Mouse (Mus musculus): ENCODE measurements around the gene Moap1. TPM values are rescaled to one million over a fixed set of nuclear protein-coding genes. Genes with fewer than 3 reads are reported as not detected.

Moap1 gene
- total and polyA plus RNA-seq, 3 experiments, result 8.2 to 8.4 TPM; not detected in 1

DNA sequence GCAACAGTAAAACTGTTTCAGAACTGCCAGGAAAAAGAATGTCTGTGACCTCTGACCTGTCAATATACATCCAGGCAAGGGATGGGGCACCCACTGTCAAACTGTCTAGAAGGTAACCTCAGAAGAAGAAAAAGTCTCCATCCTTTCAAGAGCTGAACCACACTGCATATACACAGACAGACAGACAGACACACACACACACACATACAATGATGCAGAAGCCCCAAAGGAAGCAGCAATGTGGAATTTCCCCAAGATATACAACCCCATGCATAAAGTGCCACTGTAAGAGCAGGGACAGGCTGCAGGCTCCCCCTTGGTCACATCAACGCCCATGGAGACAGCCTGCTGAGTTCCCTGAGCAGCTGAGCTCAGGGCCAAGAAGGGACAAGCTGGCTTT, 44.3 kb downstream of the Moap1 start:
- peaks cover 0 to 8% of the 10 kb centered on the region in 2 experiments; a peak in 1 of 4 replicates for H3K4me1 ChIP-seq (ENCODE audit: control insufficient read depth in 1 of 2, insufficient read depth in 2 of 2, low read length in 2 of 2)
- H3K27ac ChIP-seq (ENCODE audit: control insufficient read depth, low read depth, low read length), result no peak overlapping the region
- no peaks in the 10 kb centered on the region for H3K27me3 ChIP-seq (ENCODE audit: control insufficient read depth in 1 of 2, insufficient read depth in 2 of 2, low read length in 2 of 2)
- DNase-seq (ENCODE audit: low read depth, low spot score), result no peak
- H3K79me2 ChIP-seq (ENCODE audit: control insufficient read depth, insufficient read depth, low read length, poor library complexity), result peaks cover 26% of the 10 kb centered on the region
- TF ChIP-seq MEF2A (IDR thresholded peaks at IDR 0.05; ENCODE audit: extremely low read depth, insufficient replicate concordance, low read depth, low read length, poor library complexity, severe bottlenecking) (no peak), KAT2A (conservative IDR thresholded peaks at IDR 0.05; ENCODE audit: low read depth, low read length) (no peak), ZC3H11A (IDR thresholded peaks at IDR 0.05; ENCODE audit: low read depth, low read length) (no peak), USF1 (IDR thresholded peaks at IDR 0.05; ENCODE audit: low read depth, low read length) (no peak), TAL1 (IDR thresholded peaks at IDR 0.05; ENCODE audit: low read length) (no peak), RAD21 (IDR thresholded peaks at IDR 0.05; ENCODE audit: low read depth, low read length) (no peak), ZKSCAN1 (IDR thresholded peaks at IDR 0.05; ENCODE audit: low read depth, low read length) (no peak)
- H3K9ac ChIP-seq (ENCODE audit: control insufficient read depth, low read depth, low read length, poor library complexity, severe bottlenecking), result no peak overlapping the region
- H3K9me3 ChIP-seq (replicated peaks; ENCODE audit: insufficient read depth, low read length), result no peaks in the 10 kb centered on the region
- H3K36me3 ChIP-seq (ENCODE audit: control insufficient read depth in 1 of 2, insufficient read depth in 2 of 2, low read length in 2 of 2), result no peaks in the 10 kb centered on the region; a peak in 1 of 4 replicates
- H3K4me3 ChIP-seq (ENCODE audit: control insufficient read depth in 1 of 2, insufficient read depth in 1 of 2, low read depth in 2 of 2, low read length in 2 of 2), result no peak overlapping the region

DNA sequence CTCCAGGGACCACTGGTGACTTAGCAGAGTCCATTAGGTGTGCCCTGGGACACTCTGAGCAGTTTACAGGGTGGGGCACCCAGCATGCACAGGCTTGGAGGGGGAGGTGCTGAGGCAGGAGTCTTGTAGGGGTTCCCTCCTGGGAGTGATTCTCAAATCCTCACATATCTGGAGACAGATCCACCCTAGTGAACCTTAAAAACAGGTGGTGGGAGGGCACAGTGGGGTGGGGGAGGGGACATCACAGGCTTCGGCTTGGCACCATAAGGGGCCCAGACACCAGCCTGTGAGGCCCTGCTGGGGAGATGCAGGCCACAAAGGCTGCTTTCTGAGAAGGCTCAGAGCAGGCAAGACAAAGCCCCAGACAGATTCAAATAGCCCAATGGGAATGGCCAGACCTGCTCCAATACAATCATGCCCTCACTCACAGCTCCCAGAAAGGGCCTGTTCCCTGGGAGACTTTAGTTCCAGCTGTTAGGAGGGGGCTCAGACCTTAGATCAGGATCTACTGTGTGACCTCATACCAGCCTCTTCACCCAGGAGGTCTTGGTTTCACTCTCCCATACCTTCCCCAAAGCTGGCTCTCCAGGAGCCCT, 45.3 kb downstream of the Moap1 start:
- Histone ChIP-seq H3K79me2 (ENCODE audit: control insufficient read depth, insufficient read depth, low read length, poor library complexity) (peaks cover 23% of the 10 kb centered on the region), H3K9ac (ENCODE audit: control insufficient read depth, low read depth, low read length, poor library complexity, severe bottlenecking) (no peak overlapping the region), H3K27ac (ENCODE audit: control insufficient read depth, low read depth, low read length) (no peak overlapping the region), H3K4me3 (ENCODE audit: control insufficient read depth in 1 of 2, insufficient read depth in 1 of 2, low read depth in 2 of 2, low read length in 2 of 2) (no peak overlapping the region), H3K4me1 (ENCODE audit: control insufficient read depth in 1 of 2, insufficient read depth in 2 of 2, low read length in 2 of 2) (peaks cover 0 to 5% of the 10 kb centered on the region in 2 experiments; a peak in 1 of 4 replicates), H3K27me3 (ENCODE audit: control insufficient read depth in 1 of 2, insufficient read depth in 2 of 2, low read length in 2 of 2) (no peaks in the 10 kb centered on the region), H3K9me3 (replicated peaks; ENCODE audit: insufficient read depth, low read length) (no peaks in the 10 kb centered on the region), H3K36me3 (ENCODE audit: control insufficient read depth in 1 of 2, insufficient read depth in 2 of 2, low read length in 2 of 2) (no peaks in the 10 kb centered on the region; a peak in 1 of 4 replicates)
- no peak for DNase-seq (ENCODE audit: low read depth, low spot score)
- TF ChIP-seq ZMIZ1 (IDR thresholded peaks at IDR 0.05; ENCODE audit: low read depth, low read length) (no peak), USF1 (IDR thresholded peaks at IDR 0.05; ENCODE audit: low read depth, low read length) (no peak), CHD2 (IDR thresholded peaks at IDR 0.05; ENCODE audit: low read length) (no peak), ZKSCAN1 (IDR thresholded peaks at IDR 0.05; ENCODE audit: low read depth, low read length) (no peak), TCF12 (IDR thresholded peaks at IDR 0.05; ENCODE audit: low read depth, low read length) (no peak), POLR2AphosphoS5 (IDR thresholded peaks at IDR 0.05; ENCODE audit: borderline replicate concordance, low read depth, low read length) (no peak), NRF1 (IDR thresholded peaks at IDR 0.05; ENCODE audit: insufficient read depth, low read depth, low read length, poor library complexity, severe bottlenecking) (no peak), SMC3 (IDR thresholded peaks at IDR 0.05; ENCODE audit: low read depth, low read length) (no peak)

DNA sequence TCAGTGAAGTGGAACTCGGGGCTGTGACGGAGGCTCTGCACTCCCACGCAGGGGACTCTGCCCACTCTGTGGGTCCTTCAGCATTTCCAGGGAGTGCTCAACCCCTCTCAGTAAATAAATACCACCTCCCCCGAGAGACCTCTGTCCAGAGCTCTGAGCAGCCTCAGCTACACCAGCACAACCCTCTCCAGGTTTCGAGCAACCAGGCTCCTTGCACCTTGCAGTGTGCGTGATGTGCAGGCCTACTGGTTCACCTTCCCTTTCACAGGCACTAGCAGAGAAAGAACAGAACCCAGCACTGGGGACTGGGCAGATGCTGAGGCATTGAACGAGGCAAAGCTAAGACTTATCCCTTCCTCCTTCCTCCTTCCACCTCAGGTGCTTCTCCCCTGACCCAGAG, 46.1 kb downstream of the Moap1 start:
- no peak overlapping the region for H3K4me3 ChIP-seq (ENCODE audit: control insufficient read depth in 1 of 2, insufficient read depth in 1 of 2, low read depth in 2 of 2, low read length in 2 of 2)
- H3K79me2 ChIP-seq (ENCODE audit: control insufficient read depth, insufficient read depth, low read length, poor library complexity), result peaks cover 23% of the 10 kb centered on the region
- H3K9me3 ChIP-seq (replicated peaks; ENCODE audit: insufficient read depth, low read length), result no peaks in the 10 kb centered on the region
- no peak overlapping the region for H3K27ac ChIP-seq (ENCODE audit: control insufficient read depth, low read depth, low read length)
- no peaks in the 10 kb centered on the region for H3K36me3 ChIP-seq (ENCODE audit: control insufficient read depth in 1 of 2, insufficient read depth in 2 of 2, low read length in 2 of 2)
- no peaks in the 10 kb centered on the region for H3K27me3 ChIP-seq (ENCODE audit: control insufficient read depth in 1 of 2, insufficient read depth in 2 of 2, low read length in 2 of 2)
- H3K4me1 ChIP-seq (ENCODE audit: control insufficient read depth in 1 of 2, insufficient read depth in 2 of 2, low read length in 2 of 2), result peaks cover 0 to 3% of the 10 kb centered on the region in 2 experiments; a peak in 1 of 4 replicates
- no peak overlapping the region for H3K9ac ChIP-seq (ENCODE audit: control insufficient read depth, low read depth, low read length, poor library complexity, severe bottlenecking)
- DNase-seq (ENCODE audit: low read depth, low spot score), result no peak
- TF ChIP-seq CHD1 (IDR thresholded peaks at IDR 0.05; ENCODE audit: low read depth, low read length) (no peak), TBP (IDR thresholded peaks at IDR 0.05; ENCODE audit: low read depth, low read length) (no peak), TAL1 (IDR thresholded peaks at IDR 0.05; ENCODE audit: low read length) (no peak), NRF1 (IDR thresholded peaks at IDR 0.05; ENCODE audit: insufficient read depth, low read depth, low read length, poor library complexity, severe bottlenecking) (no peak), MAX (IDR thresholded peaks at IDR 0.05; ENCODE audit: low read length) (no peak), ZKSCAN1 (IDR thresholded peaks at IDR 0.05; ENCODE audit: low read depth, low read length) (no peak), TCF12 (IDR thresholded peaks at IDR 0.05; ENCODE audit: low read depth, low read length) (no peak), USF1 (IDR thresholded peaks at IDR 0.05; ENCODE audit: low read depth, low read length) (no peak), MYB (IDR thresholded peaks at IDR 0.05; ENCODE audit: low read depth, low read length) (no peak), USF2 (IDR thresholded peaks at IDR 0.05; ENCODE audit: borderline replicate concordance in 1 of 2, insufficient read depth in 1 of 2, low read depth in 1 of 2, low read length in 2 of 2) (no peak), SIN3A (IDR thresholded peaks at IDR 0.05; ENCODE audit: low read length) (no peak), UBTF (IDR thresholded peaks at IDR 0.05; ENCODE audit: borderline replicate concordance, insufficient read depth, low read depth, low read length) (no peak), RCOR1 (IDR thresholded peaks at IDR 0.05; ENCODE audit: low read depth, low read length) (no peak), CTCF (IDR thresholded peaks at IDR 0.05 in 2 of 3, conservative IDR thresholded peaks at IDR 0.05 in 1 of 3; ENCODE audit: control insufficient read depth in 1 of 3, insufficient read depth in 1 of 3, low read depth in 2 of 3, low read length in 3 of 3, poor library complexity in 1 of 3, severe bottlenecking in 1 of 3) (no peak), MAFK (IDR thresholded peaks at IDR 0.05; ENCODE audit: borderline replicate concordance, low read depth, low read length) (no peak), E2F4 (IDR thresholded peaks at IDR 0.05; ENCODE audit: borderline replicate concordance, low read depth, low read length) (no peak)
